ENCODE assay signal across 17 mouse cellular contexts in genomic region chr12:116827748-116828147, GRCm38 (mm10).
DNase-seq lines count a peak whose midpoint lies in the region; ATAC-seq and TF ChIP-seq lines count a peak whose summit lies in the region.
"Had no signal": no experiment of that assay in that cellular context is flagged by ENCODE, and none has a peak within 500 bp of the region (broad histone marks: within the 10 kb centered on the region; RNA-seq: fewer than 3 reads in every experiment).

No protein-coding gene starts in this region.

- H3K4me3 ChIP-seq in left cerebral cortex, adult 2 months = no peak overlapping the region
- H3K4me3 ChIP-seq: embryonic facial prominence, embryonic 10.5 days; liver, embryonic 12.5 days; megakaryocyte, embryonic 14.5 days; neural tube, embryonic 12.5 days had no signal

- no peak overlapping the region for H3K27ac ChIP-seq in left cerebral cortex, adult 2 months
- H3K27ac ChIP-seq: embryonic facial prominence, embryonic 10.5 days; liver, embryonic 12.5 days; neural tube, embryonic 12.5 days had no signal

- DNase-seq in heart, adult 11 months = peak; percentile 39
- DNase-seq in heart, adult 9 months (ENCODE audit: low spot score in 2 of 2) = no peak
- no peak for DNase-seq in left cerebral cortex, adult 2 months (ENCODE audit: extremely low spot score in 1 of 2, low spot score in 2 of 2)
- no peak for DNase-seq in left cerebral cortex, postnatal 25 days (ENCODE audit: low spot score in 2 of 2)
- DNase-seq in WW6 (ENCODE audit: low read depth, low spot score) = peak; percentile 39
- DNase-seq in kidney, postnatal 14 days = peak; percentile 5
- DNase-seq in right cerebral cortex, adult 2 months (ENCODE audit: low spot score in 2 of 2) = no peak
- DNase-seq: cerebellum, adult 18-20 months; heart, adult 18-20 months; left cerebral cortex, postnatal 4 days; thymus, adult 18-20 months had no signal

- intact Hi-C loops in left cerebral cortex, adult 2 months (cut with DNase I) = no loop called here
- intact Hi-C loops in left cerebral cortex, postnatal 25 days (cut with DNase I) = no loop called here

- peak; percentile 38 for TF ChIP-seq CTCF in left cerebral cortex, adult 2 months (IDR thresholded peaks at IDR 0.05)

- ATAC-seq in CD4-positive, CD25-positive, alpha-beta regulatory T cell, adult 4 months = no peak
- ATAC-seq: inflammation-experienced regulatory T-cells, adult 6 months; liver, embryonic 12.5 days had no signal

Comparison
In these comparisons a context has a peak if more than half of its experiments do, and no peak if none do; other contexts are left out.
1. DNase-seq: peak in heart, adult 11 months (single experiment), WW6 (single experiment) and kidney, postnatal 14 days (single experiment); none in heart, adult 9 months (0 of 2), left cerebral cortex, adult 2 months (0 of 2), left cerebral cortex, postnatal 25 days (0 of 2) and right cerebral cortex, adult 2 months (0 of 2).